Mouse (Mus musculus): Measurements from ENCODE around the gene Ghdc.
A peak's percentile ranks its signal among the peaks of the same experiment; 100 is the strongest.

- TF ChIP-seq CTCF (IDR thresholded peaks at IDR 0.05; ENCODE audit: control insufficient read depth, insufficient read depth, insufficient read length) (peak; percentile 56), MYOG (IDR thresholded peaks at IDR 0.05; ENCODE audit: control insufficient read depth, extremely low read depth, insufficient read length) (no peak), FOSL1 (IDR thresholded peaks at IDR 0.05; ENCODE audit: insufficient read depth, low read length, poor library complexity, severe bottlenecking) (no peak)
Measured at GRCm38 (mm10) chr11:100761547-100762045, 9.2 kb downstream of the Ghdc start.
